Mouse (Mus musculus): Measurements from ENCODE around the gene Dnajc5.

- TF ChIP-seq CTCF (conservative IDR thresholded peaks at IDR 0.05; ENCODE audit: insufficient read depth, insufficient read length, low read depth, low read length) (no peak), POLR2A (IDR thresholded peaks at IDR 0.05; ENCODE audit: low read depth, low read length) (no peak)
Observed at GRCm38 (mm10) chr2:181498644-181499043, 21.6 kb upstream of the Dnajc5 start.
